Mouse (Mus musculus) C2C12 (cell line): ENCODE measurements around the gene Sox9.

Experiments used
- CEBPB ChIP-seq: IDR thresholded peaks from one replicate; pipeline ENCODE4 v1.6.1; 2011; ENCODE audit warnings: low read depth, mild to moderate bottlenecking, control low read depth, moderate library complexity
- CTCF ChIP-seq: IDR thresholded peaks from one replicate; pipeline ENCODE4 v1.5.1; 2011; ENCODE audit not compliant: control insufficient read depth, insufficient read depth, insufficient read length
- MAX ChIP-seq: IDR thresholded peaks from one replicate; pipeline ENCODE4 v1.6.1; 2011; ENCODE audit warnings: mild to moderate bottlenecking, control low read depth
- MYOD1 ChIP-seq: IDR thresholded peaks from one replicate; pipeline ENCODE4 v1.6.1; 2011; ENCODE audit warnings: low read depth; ENCODE audit not compliant: control insufficient read depth, insufficient read length
- MYOG ChIP-seq: IDR thresholded peaks from one replicate; pipeline ENCODE4 v1.6.1; 2011; ENCODE audit not compliant: control insufficient read depth, insufficient read length; ENCODE audit errors: extremely low read depth
- USF1 ChIP-seq: IDR thresholded peaks from one replicate; pipeline ENCODE4 v1.6.1; 2011; ENCODE audit warnings: low read depth, mild to moderate bottlenecking, control low read depth, moderate library complexity

GRCm38 (mm10) chr11:112785581-112785980 lies 3.6 kb downstream of the Sox9 start:
- no peak for TF ChIP-seq USF1
- no peak for TF ChIP-seq CTCF
- no peak for TF ChIP-seq MYOD1
- TF ChIP-seq MYOG, result no peak
- no peak for TF ChIP-seq MAX
- no peak for TF ChIP-seq CEBPB
